Mouse (Mus musculus) stomach, postnatal 0 days (tissue): Measurements from ENCODE around the gene Rps7.

Experiments used
- CTCF ChIP-seq: IDR thresholded peaks from 2 replicates; pipeline ENCODE4 v1.5.1; 2016; ENCODE audit warnings: antibody characterized with exemption, low read depth, mild to moderate bottlenecking, moderate library complexity
- EP300 ChIP-seq: optimal IDR thresholded peaks from 2 replicates; pipeline ENCODE3; 2016; ENCODE audit warnings: antibody characterized with exemption

DNA sequence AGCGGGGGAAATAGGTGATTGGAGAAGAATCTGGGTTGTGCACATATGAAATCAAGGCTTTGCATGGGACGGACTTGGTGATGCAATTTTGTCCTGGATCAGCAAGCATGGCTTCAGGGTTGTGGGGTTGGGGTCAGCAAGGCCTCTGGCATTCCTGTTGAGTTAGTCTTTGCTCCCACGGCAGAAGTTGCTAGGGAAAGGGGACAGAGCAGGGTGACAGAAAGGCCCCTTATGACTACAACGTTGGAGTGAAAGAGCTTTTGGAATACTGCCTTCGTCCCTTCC, 40.1 kb upstream of the Rps7 start:
- TF ChIP-seq CTCF: no peak
- TF ChIP-seq EP300: no peak
